Mouse (Mus musculus): Measurements from ENCODE around the gene Chd9.

GRCm38 (mm10) chr8:91069407-91069806 is 241.3 kb downstream of the Chd9 start:
- TF ChIP-seq POLR2A (IDR thresholded peaks at IDR 0.05; ENCODE audit: insufficient read depth, low read length) (no peak), CTCF (IDR thresholded peaks at IDR 0.05; ENCODE audit: low read depth, low read length) (no peak), EP300 (IDR thresholded peaks at IDR 0.05; ENCODE audit: insufficient read depth, low read depth, low read length) (no peak)

All from ES-Bruce4 (cell line).